Mouse (Mus musculus) cortical plate, adult 2 months (tissue): ENCODE results near the gene Cdc123.

Experiments used
- CTCF ChIP-seq: fragments of 200-500 bp; IDR thresholded peaks from 2 replicates; pipeline ENCODE4 v1.5.1; 2011; ENCODE audit warnings: mild to moderate bottlenecking, control low read depth, low read length; ENCODE audit not compliant: insufficient read depth; ENCODE audit errors: extremely low read depth
- POLR2A ChIP-seq: fragments of 200-500 bp; IDR thresholded peaks from 2 replicates; pipeline ENCODE4 v1.6.1; 2011; ENCODE audit warnings: mild to moderate bottlenecking, low read length, control low read depth; ENCODE audit not compliant: insufficient read depth; ENCODE audit errors: extremely low read depth

DNA sequence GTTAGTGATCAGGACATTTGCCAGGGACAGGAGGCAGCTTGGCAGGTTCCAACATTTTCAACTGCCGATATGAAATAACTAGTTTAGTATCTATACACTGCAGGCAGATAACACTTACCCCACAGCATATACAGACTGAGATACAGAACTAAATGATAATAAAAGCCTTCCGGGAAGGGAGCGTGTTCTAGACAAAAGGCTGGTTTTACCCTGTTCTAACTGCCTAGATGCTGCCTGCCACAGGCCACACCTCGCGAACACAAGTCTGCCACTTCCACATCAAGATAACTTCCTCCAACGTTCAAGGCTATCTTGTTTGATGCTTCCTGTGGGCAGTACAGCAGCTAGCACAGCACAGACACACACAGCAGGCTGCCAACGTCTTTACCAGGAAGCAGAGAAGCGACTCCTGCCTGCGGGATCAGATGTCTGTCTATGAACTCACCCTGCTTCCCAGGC lies 43.8 kb downstream of the Cdc123 start:
- TF ChIP-seq CTCF (no peak), POLR2A (no peak)
